Mouse (Mus musculus) activated CD4-positive, CD25-positive, alpha-beta regulatory T cell, adult 4 months (primary cell): ENCODE data around the gene Apeh. TPM values are rescaled to one million over a fixed set of nuclear protein-coding genes. Genes with fewer than 3 reads are reported as not detected.
A peak's percentile ranks its signal among the peaks of the same experiment; 100 is the strongest.

ENCODE experiments used
- ATAC-seq: one replicate; pipeline ENCODE4 v1.8.0; 2017
- polyA plus RNA-seq, 2 experiments: library from polyadenylated mRNA; unstranded; fragments of 100-300 nt; shearing (Covaris generic); gene quantifications; one replicate each; pipeline ENCODE4 v1.2.1; 2017

Apeh gene
- polyA plus RNA-seq, 2 experiments from 2014 or later = 39.4 to 45.0 TPM

- ATAC-seq = no peak
Observed at GRCm38 (mm10) chr9:108073141-108073930, 21.1 kb downstream of the Apeh start.

- no peak for ATAC-seq
Observed at GRCm38 (mm10) chr9:108072481-108072924, 21.9 kb downstream of the Apeh start.

GRCm38 (mm10) chr9:108071801-108072200 is 22.6 kb downstream of the Apeh start:
- ATAC-seq = no peak

- ATAC-seq = no peak
Observed at GRCm38 (mm10) chr9:108069529-108069928, 24.9 kb downstream of the Apeh start.

- no peak for ATAC-seq
Observed at GRCm38 (mm10) chr9:108069007-108069406, 25.4 kb downstream of the Apeh start.

- ATAC-seq = no peak
Observed at GRCm38 (mm10) chr9:108067900-108068299, 26.5 kb downstream of the Apeh start.

- ATAC-seq = no peak
Observed at GRCm38 (mm10) chr9:108067199-108067598, 27.2 kb downstream of the Apeh start.

GRCm38 (mm10) chr9:108065491-108066011 is 28.9 kb downstream of the Apeh start:
- ATAC-seq = no peak

- no peak for ATAC-seq
Observed at GRCm38 (mm10) chr9:108063361-108063760, 31.0 kb downstream of the Apeh start.

- no peak for ATAC-seq
Observed at GRCm38 (mm10) chr9:108062142-108062541, 32.3 kb downstream of the Apeh start.

GRCm38 (mm10) chr9:108058291-108058690 is 36.1 kb downstream of the Apeh start:
- no peak for ATAC-seq

- ATAC-seq = no peak
Observed at GRCm38 (mm10) chr9:108057262-108057562, 37.2 kb downstream of the Apeh start.

GRCm38 (mm10) chr9:108056361-108057261 is 37.8 kb downstream of the Apeh start:
- no peak for ATAC-seq

GRCm38 (mm10) chr9:108055661-108056237 is 38.7 kb downstream of the Apeh start:
- no peak for ATAC-seq

GRCm38 (mm10) chr9:108055061-108055460 is 39.3 kb downstream of the Apeh start:
- ATAC-seq = no peak

- ATAC-seq = no peak
Observed at GRCm38 (mm10) chr9:108054331-108055040, 39.9 kb downstream of the Apeh start.

GRCm38 (mm10) chr9:108053665-108054225 is 40.7 kb downstream of the Apeh start:
- no peak for ATAC-seq

- peak; percentile 54 for ATAC-seq
Observed at GRCm38 (mm10) chr9:108052885-108053664, 41.3 kb downstream of the Apeh start, which contains the start of gene Amigo3. TSS of gene Amigo3 (plus strand) at chr9:108053159.

- ATAC-seq = no peak
Observed at GRCm38 (mm10) chr9:108052411-108052810, 42.0 kb downstream of the Apeh start.

GRCm38 (mm10) chr9:108051931-108052220 is 42.5 kb downstream of the Apeh start:
- no peak for ATAC-seq

- no peak for ATAC-seq
Observed at GRCm38 (mm10) chr9:108051184-108051930, 43.0 kb downstream of the Apeh start.
